Mouse (Mus musculus) brown adipose tissue, adult 24 weeks (tissue): ENCODE data around the gene Rbmxl2. TPM values are rescaled to one million over a fixed set of nuclear protein-coding genes. Genes with fewer than 3 reads are reported as not detected.

ENCODE experiments used
- polyA plus RNA-seq: library from polyadenylated mRNA; stranded (reverse); fragments of >200 nt; gene quantifications from 2 replicates; pipeline ENCODE4 v1.2.4, GENCODE M21; 2012; ENCODE audit not compliant: missing spikeins, insufficient read depth, insufficient read length

The Rbmxl2 gene
- polyA plus RNA-seq, 1 experiment = not detected

Other genes starting within 250 kb of the Rbmxl2 start
- gene Olfr6, start 245.5 kb upstream of the Rbmxl2 start, polyA plus RNA-seq = not detected in 2 replicates
- gene Olfr711, start 234.0 kb upstream of the Rbmxl2 start, polyA plus RNA-seq = not detected in 2 replicates
- not detected in 2 replicates for gene Olfr2, start 203.4 kb upstream of the Rbmxl2 start, polyA plus RNA-seq
- not detected in 2 replicates for gene Olfr713, start 178.3 kb upstream of the Rbmxl2 start, polyA plus RNA-seq
- gene Olfr714, start 138.5 kb upstream of the Rbmxl2 start, polyA plus RNA-seq = not detected in 2 replicates
- not detected in 2 replicates for gene Olfr17, start 116.2 kb upstream of the Rbmxl2 start, polyA plus RNA-seq
- gene Olfr715b, start 99.1 kb upstream of the Rbmxl2 start, polyA plus RNA-seq = not detected in 2 replicates
- gene Olfr715, start 78.4 kb upstream of the Rbmxl2 start, polyA plus RNA-seq = not detected in 2 replicates
- gene Olfr716, start 71.1 kb upstream of the Rbmxl2 start, polyA plus RNA-seq = not detected in 2 replicates
- not detected in 2 replicates for gene Nlrp14, start 42.5 kb upstream of the Rbmxl2 start, polyA plus RNA-seq
- not detected in 2 replicates for gene Syt9, start 161.3 kb downstream of the Rbmxl2 start, polyA plus RNA-seq